Mouse (Mus musculus): ENCODE measurements at regions not wholly inside any gene's neighbourhood (a gene's known extent, or its start where the extent isn't known, plus 50 kb on each side); places are given as distances from the start of the nearest gene placed in this dataset.

DNA sequence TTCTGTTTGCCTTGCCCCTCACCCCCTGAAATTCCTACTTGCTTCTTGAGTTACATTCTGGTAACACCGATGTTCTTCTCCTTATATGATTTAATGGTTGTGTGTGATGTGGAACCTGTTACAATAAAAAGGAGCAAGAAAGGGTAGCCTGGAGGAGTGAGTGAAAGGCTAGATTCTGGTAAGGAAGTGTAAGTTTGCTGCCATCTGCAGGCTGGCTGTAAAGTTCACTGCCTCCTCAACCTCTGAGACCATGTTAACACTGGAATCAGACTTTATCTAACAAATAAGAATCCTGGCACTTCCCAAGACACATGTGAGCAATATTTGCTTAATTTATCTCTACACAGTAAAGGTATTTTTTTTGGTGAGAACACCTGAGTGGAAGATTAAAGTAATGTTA, 980.9 kb downstream of the Galc start:
- Histone ChIP-seq H3K9me3 (replicated peaks) (no peaks in the 10 kb centered on the region), H3K4me3 (no peak overlapping the region), H3K36me3 (no peaks in the 10 kb centered on the region), H3K27me3 (ENCODE audit: low read depth, poor library complexity, severe bottlenecking) (no peaks in the 10 kb centered on the region), H3K4me1 (no peaks in the 10 kb centered on the region), H3K27ac (no peak overlapping the region)
- 69% methylated on average over 1 of the region's 1 CpGs for WGBS
- DNase-seq (ENCODE audit: low spot score) = peak; percentile 39
